Mouse (Mus musculus) gastrocnemius, postnatal 4 days (tissue): ENCODE measurements around the gene Gsk3a. TPM values are rescaled to one million over a fixed set of nuclear protein-coding genes. Genes with fewer than 3 reads are reported as not detected.
"Not testable (repeated sequence)": the region's sequence is repeated elsewhere in the genome, so short reads cannot be mapped to it uniquely, and the experiment has no call there.

Experiments
- DNase-seq, 2 experiments: peaks; one replicate each; pipeline ENCODE4 v3.0.0; 2021 to 2022; ENCODE audit warnings: low spot score in 2 of 2, mixed read lengths in 2 of 2
- total RNA-seq, 2 experiments: library from RNA; stranded (reverse); gene quantifications; 2 replicates each; pipeline ENCODE4 v1.2.3; 2021

Gene Gsk3a
- total RNA-seq, 2 experiments from 2014 or later = 62.8 to 63.2 TPM

DNA sequence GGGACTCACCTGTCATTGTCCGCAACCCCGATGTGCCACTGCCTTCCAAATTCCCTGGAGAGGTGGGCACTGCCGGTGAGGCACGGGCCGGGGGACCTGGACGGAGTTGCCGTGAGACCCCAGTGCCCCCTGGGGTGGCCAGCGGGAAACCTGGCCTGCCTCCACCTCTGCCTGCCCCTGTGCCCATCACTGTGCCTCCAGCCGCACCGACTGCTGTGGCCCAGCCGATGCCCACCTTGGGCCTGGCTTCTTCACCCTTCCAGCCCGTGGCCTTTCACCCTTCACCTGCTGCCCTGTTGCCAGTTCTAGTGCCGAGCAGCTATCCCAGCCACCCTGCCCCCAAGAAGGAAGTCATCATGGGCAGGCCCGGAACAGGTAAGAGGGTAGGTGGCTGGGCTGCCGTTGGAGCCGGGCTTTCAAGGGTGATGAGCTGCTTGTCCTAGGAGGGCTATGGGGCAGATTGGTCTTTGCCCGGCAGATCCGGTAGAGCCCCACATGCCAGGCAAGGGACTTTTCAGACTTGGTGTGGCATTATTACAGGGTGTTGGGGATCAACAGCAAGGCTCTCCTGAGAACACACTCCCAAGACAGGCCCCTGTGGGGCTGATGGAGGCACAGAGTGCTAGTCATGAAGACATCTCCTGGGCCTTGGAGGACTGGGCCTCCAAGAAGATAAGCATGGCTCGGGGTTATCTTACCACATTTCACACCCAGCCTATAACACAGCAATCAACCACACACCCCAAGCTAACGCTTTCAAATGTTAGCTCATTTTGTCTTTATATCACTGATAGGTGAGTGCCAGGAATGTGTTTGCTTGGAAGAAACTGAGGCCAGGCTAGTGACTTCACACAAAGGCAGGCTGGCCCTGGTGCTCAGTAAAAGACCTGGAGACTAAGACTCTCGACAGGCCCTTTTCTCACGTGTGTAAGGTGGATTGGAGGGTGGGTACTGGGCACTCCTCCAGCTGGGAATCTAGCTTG lies 35.9 kb upstream of the Gsk3a start:
- DNase-seq = peak in 1 of 2 experiments; percentile 17

GRCm38 (mm10) chr7:25272445-25273258 lies 35.0 kb upstream of the Gsk3a start:
- DNase-seq = peak in 1 of 2 experiments; percentile 16

DNA sequence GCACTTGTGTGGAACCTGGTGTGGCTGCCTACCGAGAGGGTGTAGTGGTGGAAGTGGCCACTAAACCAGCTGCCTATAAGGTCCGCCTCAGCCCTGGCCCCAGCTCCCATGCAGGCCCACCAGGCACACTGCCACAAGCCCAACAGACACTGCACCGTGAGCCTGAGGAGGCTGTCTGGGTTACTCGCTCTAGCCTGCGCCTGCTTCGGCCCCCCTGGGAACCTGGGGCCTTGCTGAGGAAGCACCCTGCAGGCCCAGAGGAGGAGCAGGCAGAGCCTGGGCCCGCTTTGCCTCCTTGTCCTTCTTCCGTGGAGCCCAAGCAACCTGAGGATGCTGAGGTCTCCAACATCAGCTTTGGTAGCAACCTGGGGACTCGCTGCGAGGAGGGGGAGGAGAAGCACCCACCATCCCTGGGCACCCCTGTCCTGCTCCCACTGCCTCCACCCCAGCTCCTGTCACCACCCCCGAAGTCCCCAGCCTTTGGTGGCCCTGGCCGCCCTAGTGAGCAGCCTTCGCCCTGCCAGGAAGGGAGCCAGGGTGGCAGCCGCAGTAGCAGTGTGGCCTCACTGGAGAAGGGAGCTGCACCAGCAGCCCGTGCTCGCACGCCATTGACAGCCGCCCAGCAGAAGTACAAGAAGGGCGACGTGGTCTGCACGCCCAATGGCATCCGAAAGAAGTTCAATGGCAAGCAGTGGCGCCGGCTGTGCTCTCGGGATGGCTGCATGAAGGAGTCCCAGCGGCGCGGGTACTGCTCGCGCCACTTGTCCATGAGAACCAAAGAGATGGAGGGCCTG lies 34.2 kb upstream of the Gsk3a start:
- DNase-seq = no peak

DNA sequence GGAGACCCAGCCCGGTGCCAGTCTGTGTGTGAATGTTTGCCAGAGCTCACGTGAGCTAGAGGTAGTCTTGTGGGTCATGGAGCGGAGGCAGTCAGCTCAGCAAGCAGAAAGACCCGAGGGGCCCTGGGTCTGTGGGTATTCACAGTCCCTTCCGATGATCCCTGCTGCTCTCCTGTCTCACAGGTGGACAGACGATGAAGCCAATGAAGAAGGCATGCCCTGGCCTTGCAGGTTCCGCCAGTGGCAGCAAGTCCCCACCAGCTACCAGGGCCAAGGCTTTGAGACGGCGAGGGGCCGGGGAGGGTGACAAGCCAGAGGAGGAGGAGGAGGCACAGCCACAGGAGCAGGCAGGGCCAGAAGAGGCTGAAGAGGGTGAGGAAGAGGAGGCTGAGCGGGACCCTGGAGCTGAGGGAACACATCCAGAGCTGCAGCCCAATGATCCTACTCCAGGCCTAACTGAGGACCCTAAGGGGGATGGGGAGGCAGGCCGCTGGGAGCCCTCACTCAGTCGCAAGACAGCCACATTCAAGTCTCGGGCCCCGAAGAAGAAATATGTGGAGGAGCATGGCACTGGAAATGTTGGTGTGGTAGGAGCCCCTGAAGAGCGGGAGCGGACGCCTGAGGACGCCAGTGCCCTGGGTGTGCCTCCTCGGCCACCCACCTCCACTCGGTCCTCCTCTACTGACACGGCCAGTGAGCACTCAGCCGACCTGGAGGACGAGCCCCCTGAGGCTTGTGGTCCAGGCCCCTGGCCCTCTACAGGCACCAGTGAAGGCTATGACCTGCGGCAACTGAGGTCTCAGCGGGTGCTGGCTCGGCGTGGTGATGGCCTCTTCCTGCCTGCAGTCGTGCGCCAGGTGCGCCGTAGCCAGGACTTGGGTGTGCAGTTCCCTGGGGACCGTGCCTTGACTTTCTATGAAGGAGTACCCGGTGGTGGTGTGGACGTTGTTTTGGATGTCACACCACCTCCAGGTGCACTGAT lies 33.3 kb upstream of the Gsk3a start:
- no peak for DNase-seq

- peak; percentile 11 to 16 for DNase-seq
Measured at GRCm38 (mm10) chr7:25269545-25270271, 32.1 kb upstream of the Gsk3a start.

GRCm38 (mm10) chr7:25269029-25269428 lies 31.4 kb upstream of the Gsk3a start:
- peak in 1 of 2 experiments; percentile 14 for DNase-seq

DNA sequence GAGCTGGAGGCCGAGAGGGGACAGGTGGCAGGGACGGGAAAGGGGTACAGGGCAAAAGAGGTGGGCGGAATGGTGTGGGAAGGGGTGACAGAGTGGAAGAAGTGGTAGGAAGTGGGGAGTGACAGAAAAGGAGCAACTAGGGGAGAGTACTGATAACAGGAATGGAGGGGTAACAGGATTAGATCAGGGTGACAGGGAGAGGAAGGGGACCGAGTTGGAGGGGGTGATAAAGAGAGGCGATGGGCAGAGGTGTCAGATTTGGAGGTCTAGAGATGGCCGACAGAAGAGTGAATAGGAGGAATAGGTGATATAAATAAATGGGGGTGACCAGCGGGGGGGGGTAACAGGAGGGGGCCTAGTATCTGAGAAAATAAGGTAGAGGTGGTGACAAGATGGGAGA lies 30.9 kb upstream of the Gsk3a start:
- no peak for DNase-seq

DNA sequence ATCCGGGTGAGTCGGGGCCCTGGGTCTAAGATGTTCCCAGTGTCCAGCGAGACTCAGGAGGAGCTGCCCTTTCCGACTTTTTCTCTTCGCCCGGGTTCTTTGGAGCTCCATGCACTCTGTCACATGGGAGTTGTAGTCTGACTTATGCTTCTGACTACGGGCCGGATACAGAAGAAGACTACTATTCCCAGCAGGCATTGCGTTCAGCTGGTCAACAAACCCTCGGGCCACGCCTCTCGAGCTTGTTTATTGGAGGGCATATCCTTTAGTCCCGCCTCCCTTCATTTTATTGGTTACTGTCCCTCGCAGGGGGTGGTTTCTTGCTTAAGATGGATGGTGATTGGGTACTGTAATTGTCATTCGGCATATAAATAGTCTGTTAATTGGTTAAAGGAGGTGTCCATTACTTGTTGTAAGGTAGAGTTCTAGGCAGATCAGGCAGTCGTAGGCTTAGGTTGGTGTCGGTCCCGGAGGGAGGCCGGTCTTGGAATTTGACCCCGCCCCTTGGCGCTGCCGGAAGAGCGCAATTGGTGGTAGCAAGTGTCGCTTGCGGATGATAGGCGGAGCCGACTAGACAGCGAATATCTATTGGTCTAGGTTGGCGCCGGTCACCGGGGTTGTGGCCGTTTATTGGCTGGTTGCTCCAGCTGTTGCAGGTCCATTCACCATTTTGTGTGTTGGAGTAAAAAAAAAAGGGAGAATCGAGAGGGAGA lies 30.3 kb upstream of the Gsk3a start:
- peak; percentile 96 to 99 for DNase-seq

DNA sequence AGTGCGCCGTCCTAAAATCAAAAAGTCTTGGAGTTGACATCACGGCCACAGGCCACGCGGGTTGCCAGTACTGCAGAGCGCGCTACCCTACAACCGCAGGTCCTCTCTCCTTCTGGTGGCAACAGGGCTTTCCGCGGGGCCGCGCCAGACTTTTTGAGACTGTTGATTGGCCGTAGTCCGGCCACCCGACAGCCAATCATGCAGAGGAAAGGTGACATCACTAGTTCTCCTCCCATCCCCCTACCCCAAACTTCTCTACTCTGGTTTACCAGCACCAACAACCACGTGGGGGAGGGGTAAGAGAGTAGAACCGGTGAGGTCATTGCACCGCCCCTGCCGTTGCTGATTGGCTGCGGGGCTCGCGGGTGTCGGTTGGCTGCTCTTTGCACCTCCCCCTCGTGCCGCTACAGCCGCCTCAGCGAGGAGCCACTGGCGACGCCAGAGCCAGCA lies 29.7 kb upstream of the Gsk3a start, which contains the start of gene Cic:
TSS of gene Cic (plus strand) at position 404 of the 450 bp plus-strand sequence.
- peak; percentile 92 to 98 for DNase-seq

DNA sequence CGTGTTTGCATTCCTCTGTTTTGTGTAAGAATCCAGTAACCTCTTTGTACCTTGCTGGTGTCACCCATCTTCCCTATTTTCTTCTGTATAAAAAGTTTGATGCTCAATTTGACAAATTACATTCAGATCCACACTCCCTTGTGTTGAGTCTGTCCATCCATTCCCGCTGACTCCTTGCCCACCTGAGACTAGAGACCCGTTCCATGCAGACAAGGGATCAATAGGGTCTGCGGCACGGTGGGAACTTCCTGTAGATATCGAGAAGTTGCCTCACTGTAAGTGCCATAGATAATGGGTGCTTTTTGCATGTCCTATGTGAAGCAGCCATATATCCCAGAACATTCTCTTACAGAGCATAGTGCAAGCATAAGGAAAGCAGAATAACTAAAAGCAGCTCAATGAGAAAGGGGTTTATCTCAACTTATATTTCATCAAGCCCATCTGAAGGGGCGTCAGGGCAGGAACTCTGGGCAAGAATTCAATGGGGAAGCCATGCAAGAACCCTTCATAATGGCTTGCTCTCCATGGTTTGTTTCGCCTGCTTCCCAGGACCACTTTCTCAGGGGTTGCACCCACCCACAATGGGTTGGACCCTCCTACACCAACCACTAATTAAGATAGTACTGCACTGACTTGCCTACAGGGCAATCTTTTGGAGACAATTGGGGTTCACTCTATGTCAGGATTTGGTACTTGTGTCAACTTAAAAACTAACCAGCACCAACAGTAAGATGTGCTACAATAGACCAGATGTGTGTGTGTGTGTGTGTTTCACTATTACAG lies 28.7 kb upstream of the Gsk3a start:
- no peak for DNase-seq

DNA sequence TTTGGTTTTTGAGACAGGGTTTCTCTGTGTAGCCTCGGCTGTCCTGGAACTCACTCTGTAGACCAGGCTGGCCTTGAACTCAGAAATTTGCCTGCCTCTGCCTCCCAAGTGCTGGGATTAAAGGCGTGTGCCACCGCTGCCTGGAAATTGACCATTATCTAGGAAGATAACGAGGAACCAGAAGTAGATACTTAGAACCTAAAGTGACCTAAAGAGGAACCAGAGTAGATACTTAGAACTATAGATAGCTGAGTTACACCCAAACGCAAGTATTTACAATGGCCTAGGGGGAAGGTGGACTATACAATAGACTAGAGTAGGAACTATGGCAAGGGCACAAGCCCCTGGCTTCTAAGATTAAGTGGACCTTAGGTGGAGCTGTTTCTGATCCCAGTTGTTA lies 28.1 kb upstream of the Gsk3a start:
- not testable (repeated sequence) for DNase-seq

DNA sequence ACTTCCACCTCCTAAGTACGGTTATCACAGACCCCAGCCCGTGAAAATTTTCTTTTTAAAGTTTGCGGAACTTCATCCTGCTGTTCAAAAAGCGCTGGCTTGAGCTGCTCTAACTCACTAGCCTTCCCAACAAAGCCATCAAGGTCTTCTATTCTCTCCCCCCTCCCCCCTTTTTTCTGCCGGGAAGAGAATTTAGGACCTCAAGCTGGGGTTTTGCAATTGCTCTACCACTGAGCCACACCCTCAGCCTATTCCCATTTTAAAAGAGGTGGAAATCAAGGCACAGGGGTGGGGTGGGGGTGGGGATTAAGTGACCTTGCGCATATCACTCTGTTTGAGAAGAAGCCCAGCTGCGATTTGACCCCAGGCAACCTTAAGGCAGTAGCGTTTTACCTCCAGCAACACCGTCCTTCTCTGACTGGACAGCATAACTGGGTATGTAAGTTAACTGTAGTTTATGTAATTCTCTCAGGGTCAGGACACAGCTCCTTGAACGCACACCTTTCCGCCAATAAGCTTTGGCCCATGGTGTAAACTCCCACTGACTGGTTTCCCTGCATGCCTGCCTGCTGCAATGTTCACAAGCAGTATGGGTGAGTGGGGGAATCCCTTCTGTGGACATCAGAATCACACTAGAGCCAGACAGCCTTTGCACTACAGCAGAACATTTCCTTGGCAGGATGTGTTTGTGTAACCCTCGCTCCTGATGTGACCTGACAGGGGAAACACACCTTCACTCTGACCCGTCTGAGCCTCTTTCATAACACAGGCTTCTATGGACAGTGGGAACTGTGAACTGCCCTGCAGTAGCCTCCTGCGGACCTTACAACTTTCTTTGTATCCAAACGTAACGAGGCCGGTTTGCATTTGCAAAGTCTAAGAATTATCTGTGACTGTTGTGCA lies 26.6 kb upstream of the Gsk3a start:
- no peak for DNase-seq

- DNase-seq = no peak
Measured at GRCm38 (mm10) chr7:25261896-25262295, 24.2 kb upstream of the Gsk3a start.

GRCm38 (mm10) chr7:25251822-25252221 lies 14.2 kb upstream of the Gsk3a start:
- DNase-seq = no peak

DNA sequence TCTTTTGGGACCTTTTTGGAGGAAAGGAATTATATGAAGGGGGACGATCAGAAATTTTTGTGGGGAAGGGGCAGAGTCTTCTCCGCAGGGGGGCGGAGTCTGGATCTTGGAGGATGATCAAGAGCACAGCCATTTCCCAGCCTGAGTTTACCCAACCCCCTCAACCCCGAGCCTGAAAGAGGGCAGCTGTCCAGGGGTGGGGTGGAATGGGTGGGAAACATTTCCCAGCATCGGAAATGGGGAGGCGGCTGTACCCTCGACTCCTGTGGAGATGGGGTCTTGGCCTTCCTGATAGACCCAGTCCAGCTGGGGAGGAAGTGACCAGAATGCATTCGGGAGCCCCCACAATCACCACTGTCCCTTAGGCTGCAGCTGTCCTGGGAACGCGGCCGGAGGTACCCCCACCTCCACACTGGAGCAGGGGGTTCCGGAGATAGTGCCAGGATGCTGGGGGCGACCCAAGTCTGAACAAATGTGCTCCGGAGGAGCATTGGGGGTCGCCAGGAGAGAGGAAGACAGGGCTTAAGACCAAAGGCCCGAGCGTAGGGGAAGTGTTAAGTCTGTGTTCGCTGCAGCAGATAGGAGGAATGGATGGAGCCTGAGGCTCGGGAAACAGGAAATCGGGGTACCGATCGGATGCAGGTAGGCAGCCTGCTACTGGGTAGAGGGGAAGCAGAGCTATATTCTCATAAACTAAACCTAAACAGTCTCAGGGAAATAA lies 13.6 kb upstream of the Gsk3a start:
- DNase-seq = peak; percentile 51 to 76
